Mouse (Mus musculus): ENCODE measurements around the gene Bcl11b. TPM values are rescaled to one million over a fixed set of nuclear protein-coding genes. Genes with fewer than 3 reads are reported as not detected.
A peak's percentile ranks its signal among the peaks of the same experiment; 100 is the strongest.

Bcl11b gene
- polyA plus RNA-seq, 1 experiment from 2014 or later, result 27.0 TPM

- under 1% methylated on average over 54 of the region's 56 CpGs for WGBS
- Histone ChIP-seq H3K4me3 (replicated peaks) (peak overlapping the region; percentile 96), H3K27me3 (peaks cover 14% of the 10 kb centered on the region), H3K36me3 (no peaks in the 10 kb centered on the region), H3K4me2 (replicated peaks) (peak overlapping the region; percentile 84), H3K4me1 (replicated peaks) (peaks cover 32% of the 10 kb centered on the region), H3K9ac (replicated peaks) (peak overlapping the region; percentile 61), H3K9me3 (no peaks in the 10 kb centered on the region), H3K27ac (no peak overlapping the region)
- peak; percentile 85 for ATAC-seq
Measured at GRCm38 (mm10) chr12:108005816-108006626, 2.6 kb upstream of the Bcl11b start.

GRCm38 (mm10) chr12:108005488-108005800, 2.0 kb upstream of the Bcl11b start:
- 6% methylated on average over 14 of the region's 14 CpGs for WGBS
- Histone ChIP-seq H3K9me3 (no peaks in the 10 kb centered on the region), H3K36me3 (no peaks in the 10 kb centered on the region), H3K4me3 (replicated peaks) (peak overlapping the region; percentile 96), H3K4me2 (replicated peaks) (peak overlapping the region; percentile 84), H3K27me3 (peaks cover 14% of the 10 kb centered on the region), H3K4me1 (replicated peaks) (peaks cover 38% of the 10 kb centered on the region), H3K27ac (no peak overlapping the region; the same call in 1 of the 2 replicates), H3K9ac (replicated peaks) (peak overlapping the region; percentile 64)
- ATAC-seq, result no peak

GRCm38 (mm10) chr12:108004701-108005487, 1.5 kb upstream of the Bcl11b start:
- H3K27me3 ChIP-seq, result peaks cover 14% of the 10 kb centered on the region

GRCm38 (mm10) chr12:108003928-108004327, 526 bp upstream of the Bcl11b start:
- peak; percentile 77 for ATAC-seq
- H3K27me3 ChIP-seq, result peaks cover 14% of the 10 kb centered on the region
- WGBS, result 0% methylated on average over 35 of the region's 35 CpGs
- H3K4me3 ChIP-seq (replicated peaks), result peak overlapping the region; percentile 96
- peaks cover 39% of the 10 kb centered on the region for H3K4me1 ChIP-seq (replicated peaks)
- peak overlapping the region; percentile 94 for H3K9ac ChIP-seq (replicated peaks)
- peak overlapping the region; percentile 84 for H3K4me2 ChIP-seq (replicated peaks)
- H3K27ac ChIP-seq, result peak overlapping the region; percentile 98
- no peaks in the 10 kb centered on the region for H3K9me3 ChIP-seq
- no peaks in the 10 kb centered on the region for H3K36me3 ChIP-seq

More at GRCm38 (mm10) chr12:108004701-108005487, 1.5 kb upstream of the Bcl11b start:
- no peaks in the 10 kb centered on the region for H3K36me3 ChIP-seq
- peak overlapping the region; percentile 84 for H3K4me2 ChIP-seq (replicated peaks)
- H3K9ac ChIP-seq (replicated peaks), result peak overlapping the region; percentile 64
- peak overlapping the region; percentile 96 for H3K4me3 ChIP-seq (replicated peaks)
- H3K9me3 ChIP-seq, result no peaks in the 10 kb centered on the region
- no peak for ATAC-seq
- H3K4me1 ChIP-seq (replicated peaks), result peaks cover 43% of the 10 kb centered on the region
- WGBS, result under 1% methylated on average over 43 of the region's 43 CpGs
- no peak overlapping the region; the same call in 1 of the 2 replicates for H3K27ac ChIP-seq

GRCm38 (mm10) chr12:108002436-108003189, 789 bp downstream of the Bcl11b start:
- Histone ChIP-seq H3K27me3 (peaks cover 13% of the 10 kb centered on the region), H3K4me1 (replicated peaks) (peaks cover 50% of the 10 kb centered on the region), H3K27ac (peak overlapping the region; percentile 98), H3K4me2 (replicated peaks) (peak overlapping the region; percentile 84), H3K36me3 (no peaks in the 10 kb centered on the region), H3K4me3 (replicated peaks) (peak overlapping the region; percentile 96), H3K9me3 (no peaks in the 10 kb centered on the region), H3K9ac (replicated peaks) (peak overlapping the region; percentile 94)
- under 1% methylated on average over 47 of the region's 78 CpGs for WGBS
- ATAC-seq, result no peak

- Histone ChIP-seq H3K4me1 (replicated peaks) (peaks cover 58% of the 10 kb centered on the region), H3K27ac (peak overlapping the region; percentile 98), H3K4me3 (replicated peaks) (peak overlapping the region; percentile 96), H3K27me3 (peaks cover 10% of the 10 kb centered on the region; the same call in 1 of the 2 replicates), H3K36me3 (no peaks in the 10 kb centered on the region), H3K9me3 (no peaks in the 10 kb centered on the region), H3K9ac (replicated peaks) (peak overlapping the region; percentile 94), H3K4me2 (replicated peaks) (peak overlapping the region; percentile 84)
- WGBS, result 2% methylated on average over 37 of the region's 37 CpGs
- no peak for ATAC-seq
Measured at GRCm38 (mm10) chr12:108001652-108002340, 1.6 kb downstream of the Bcl11b start.

- ATAC-seq, result no peak
- WGBS, result 13% methylated on average over 2 of the region's 2 CpGs
Measured at GRCm38 (mm10) chr12:108000715-108001080, 2.7 kb downstream of the Bcl11b start.

GRCm38 (mm10) chr12:107999751-108000714, 3.4 kb downstream of the Bcl11b start:
- Histone ChIP-seq H3K4me1 (replicated peaks) (peaks cover 59% of the 10 kb centered on the region), H3K4me2 (replicated peaks) (peak overlapping the region; percentile 84), H3K36me3 (no peaks in the 10 kb centered on the region), H3K9me3 (no peaks in the 10 kb centered on the region), H3K9ac (replicated peaks) (peak overlapping the region; percentile 94), H3K27me3 (peaks cover under 1% of the 10 kb centered on the region; the same call in 1 of the 2 replicates), H3K27ac (peak overlapping the region; percentile 98), H3K4me3 (replicated peaks) (peak overlapping the region; percentile 96)
- 73% methylated on average over 15 of the region's 15 CpGs for WGBS
- ATAC-seq, result no peak

More at GRCm38 (mm10) chr12:108000715-108001080, 2.7 kb downstream of the Bcl11b start:
- H3K4me1 ChIP-seq (replicated peaks), result peaks cover 59% of the 10 kb centered on the region
- peak overlapping the region; percentile 94 for H3K9ac ChIP-seq (replicated peaks)
- H3K9me3 ChIP-seq, result no peaks in the 10 kb centered on the region
- peak overlapping the region; percentile 96 for H3K4me3 ChIP-seq (replicated peaks)
- H3K4me2 ChIP-seq (replicated peaks), result peak overlapping the region; percentile 84
- peaks cover 7% of the 10 kb centered on the region; the same call in 1 of the 2 replicates for H3K27me3 ChIP-seq
- H3K36me3 ChIP-seq, result no peaks in the 10 kb centered on the region
- H3K27ac ChIP-seq, result peak overlapping the region; percentile 98

- no peak for ATAC-seq
- Histone ChIP-seq H3K4me3 (replicated peaks) (peak overlapping the region; percentile 96), H3K4me1 (replicated peaks) (peaks cover 63% of the 10 kb centered on the region), H3K36me3 (no peaks in the 10 kb centered on the region), H3K27ac (no peak overlapping the region), H3K9ac (replicated peaks) (no peak overlapping the region), H3K9me3 (no peaks in the 10 kb centered on the region), H3K4me2 (replicated peaks) (peak overlapping the region; percentile 84), H3K27me3 (no peaks in the 10 kb centered on the region)
- 1% methylated on average over 20 of the region's 20 CpGs for WGBS
Measured at GRCm38 (mm10) chr12:107998746-107999145, 4.7 kb downstream of the Bcl11b start.

GRCm38 (mm10) chr12:107997901-107998300, 5.5 kb downstream of the Bcl11b start:
- peak overlapping the region; percentile 54 for H3K27ac ChIP-seq
- peak overlapping the region; percentile 96 for H3K4me3 ChIP-seq (replicated peaks)
- H3K9me3 ChIP-seq, result no peaks in the 10 kb centered on the region
- H3K4me1 ChIP-seq (replicated peaks), result peaks cover 71% of the 10 kb centered on the region
- H3K27me3 ChIP-seq, result no peaks in the 10 kb centered on the region
- H3K36me3 ChIP-seq, result no peaks in the 10 kb centered on the region
- H3K4me2 ChIP-seq (replicated peaks), result peak overlapping the region; percentile 84
- 57% methylated on average over 11 of the region's 11 CpGs for WGBS
- H3K9ac ChIP-seq (replicated peaks), result peak overlapping the region; percentile 46
- no peak for ATAC-seq
